Mouse (Mus musculus) neutrophil, adult 59 days (primary cell): ENCODE data around the gene Foxn1. TPM values are rescaled to one million over a fixed set of nuclear protein-coding genes. Genes with fewer than 3 reads are reported as not detected.

Source experiments
- total RNA-seq, 2 experiments: library from RNA; stranded (reverse); gene quantifications; 1 replicate in 1 of 2; 2 replicates in 1 of 2; pipeline ENCODE4 v1.2.4; 2023

The Foxn1 gene
- total RNA-seq: not detected

GRCm38 (mm10) chr11:78386508-78387043, at the start of gene Foxn1:
Foxn1 (minus strand) TSS chr11:78386558.

GRCm38 (mm10) chr11:78422055-78422819, 35.9 kb upstream of the Foxn1 start, which contains the start of gene Slc13a2:
Slc13a2 (minus strand) TSS chr11:78422217.

GRCm38 (mm10) chr11:78343381-78344327, 42.7 kb downstream of the Foxn1 start, which contains the start of gene Unc119:
Unc119 (plus strand) TSS chr11:78343482.

GRCm38 (mm10) chr11:78327634-78328511, 58.5 kb downstream of the Foxn1 start, which contains the start of gene Pigs:
Pigs (plus strand) TSS chr11:78328415.

GRCm38 (mm10) chr11:78322860-78323259, 63.5 kb downstream of the Foxn1 start, which contains the start of gene Aldoc:
Aldoc (plus strand) TSS chr11:78322968.

Other genes with a start within 250 kb of the Foxn1 start
- gene Traf4, start 221.0 kb downstream of the Foxn1 start, total RNA-seq: 1 to 10 TPM; 2.7 to 6.1 TPM
- 1 to 10 TPM; 3.0 to 5.9 TPM for gene Nek8, start 209.9 kb downstream of the Foxn1 start, total RNA-seq
- 1 to 10 TPM; 5.3 to 8.4 TPM for gene Tlcd1, start 209.8 kb downstream of the Foxn1 start, total RNA-seq
- gene Rpl23a, start 203.0 kb downstream of the Foxn1 start, total RNA-seq: 1,000 to 10,000 TPM in 1 of 2 experiments, 100 to 1,000 TPM in 1; 959 to 1,073 TPM
- gene Rab34, start 198.1 kb downstream of the Foxn1 start, total RNA-seq: 1 to 10 TPM in 1 of 2 experiments, under 1 TPM in 1; 1.00 to 1.3 TPM
- 1 to 10 TPM; 1.6 to 1.7 TPM for gene Proca1, start 193.2 kb downstream of the Foxn1 start, total RNA-seq
- 10 to 100 TPM; 40.4 to 41.5 TPM for gene Sdf2, start 140.8 kb downstream of the Foxn1 start, total RNA-seq
- 10 to 100 TPM; 42.0 to 45.1 TPM for gene Supt6, start 140.6 kb downstream of the Foxn1 start, total RNA-seq
- 10 to 100 TPM; 58.8 to 60.0 TPM for gene 2610507B11Rik, start 124.8 kb downstream of the Foxn1 start, total RNA-seq
- under 1 TPM; 0.22 to 0.49 TPM for gene BC030499, start 95.7 kb downstream of the Foxn1 start, total RNA-seq
- gene Spag5, start 85.0 kb downstream of the Foxn1 start, total RNA-seq: 10 to 100 TPM; 54.9 to 66.0 TPM
- 1 to 10 TPM; 1.9 to 3.7 TPM for gene Aldoc, start 63.6 kb downstream of the Foxn1 start, total RNA-seq
- gene Pigs, start 58.1 kb downstream of the Foxn1 start, total RNA-seq: 10 to 100 TPM; 33.9 to 37.9 TPM
- 100 to 1,000 TPM; 114 to 116 TPM for gene Unc119, start 43.1 kb downstream of the Foxn1 start, total RNA-seq
- not detected for gene Slc13a2, start 35.7 kb upstream of the Foxn1 start, total RNA-seq
- 1 to 10 TPM in 1 of 2 experiments, under 1 TPM in 1; 0.93 to 2.0 TPM for gene Slc46a1, start 79.1 kb upstream of the Foxn1 start, total RNA-seq
- gene Sarm1, start 111.2 kb upstream of the Foxn1 start, total RNA-seq: under 1 TPM; 0.18 to 0.24 TPM
- not detected for gene Vtn, start 112.5 kb upstream of the Foxn1 start, total RNA-seq
- gene Sebox, start 116.9 kb upstream of the Foxn1 start, total RNA-seq: not detected
- 10 to 100 TPM in 1 of 2 experiments, 1 to 10 TPM in 1; 9.9 to 11.0 TPM for gene Tmem199, start 125.6 kb upstream of the Foxn1 start, total RNA-seq
- 10 to 100 TPM; 20.9 to 21.2 TPM for gene Poldip2, start 125.6 kb upstream of the Foxn1 start, total RNA-seq
- 1 to 10 TPM; 7.3 to 9.1 TPM for gene Tnfaip1, start 149.8 kb upstream of the Foxn1 start, total RNA-seq
- gene Ift20, start 149.8 kb upstream of the Foxn1 start, total RNA-seq: 10 to 100 TPM; 28.5 to 31.8 TPM
- gene Tmem97, start 164.2 kb upstream of the Foxn1 start, total RNA-seq: 10 to 100 TPM in 1 of 2 experiments, 1 to 10 TPM in 1; 9.9 to 12.7 TPM